Mouse (Mus musculus) small intestine, adult 2 months (tissue): ENCODE measurements around the gene Utp15. TPM values are rescaled to one million over a fixed set of nuclear protein-coding genes. Genes with fewer than 3 reads are reported as not detected.

Experiments used
- H3K27ac ChIP-seq: fragments of 200-500 bp; 2 replicates; pipeline ENCODE4 v1.5.1; 2012; ENCODE audit warnings: low read depth, low read length, control low read depth, inconsistent platforms; ENCODE audit not compliant: insufficient read depth
- H3K27me3 ChIP-seq: fragments of 200-500 bp; 2 replicates; pipeline ENCODE4 v1.6.1; 2012; ENCODE audit warnings: mild to moderate bottlenecking, moderate library complexity, low read length, inconsistent platforms; ENCODE audit not compliant: control insufficient read depth, insufficient read depth
- H3K36me3 ChIP-seq: fragments of 200-500 bp; 2 replicates; pipeline ENCODE4 v1.6.1; 2012; ENCODE audit warnings: mild to moderate bottlenecking, low read length, control low read depth, inconsistent platforms; ENCODE audit not compliant: control insufficient read depth, insufficient read depth
- H3K4me1 ChIP-seq: fragments of 200-500 bp; 2 replicates; pipeline ENCODE4 v1.6.1; 2012; ENCODE audit warnings: low read length, inconsistent platforms, mixed read lengths; ENCODE audit not compliant: control insufficient read depth, insufficient read depth, insufficient read length
- H3K4me3 ChIP-seq: fragments of 200-500 bp; 2 replicates; pipeline ENCODE4 v1.5.1; 2012; ENCODE audit warnings: low read depth, mild to moderate bottlenecking, control low read depth, inconsistent platforms, low read length, moderate library complexity
- CTCF ChIP-seq: fragments of 200-500 bp; IDR thresholded peaks from 2 replicates; pipeline ENCODE4 v1.5.1; 2012; ENCODE audit warnings: low read depth, mild to moderate bottlenecking, control low read depth, inconsistent platforms, low read length, moderate library complexity, mixed read lengths; ENCODE audit not compliant: insufficient replicate concordance, insufficient read length; ENCODE audit errors: extremely low read depth
- POLR2A ChIP-seq: fragments of 200-500 bp; IDR thresholded peaks from 2 replicates; pipeline ENCODE4 v1.6.1; 2012; ENCODE audit warnings: low read depth, mild to moderate bottlenecking, control low read depth, inconsistent platforms, low read length, moderate library complexity
- WGBS: fragments of 180-500 bp; shearing (Covaris S2); methylation state at CpG from one replicate; pipeline ENCODE4 v1.1.7; 2018; 5-methylcytosine and 5-hydroxymethylcytosine counted together
- polyA plus RNA-seq: library from polyadenylated mRNA; depleted of rRNA; stranded (reverse); fragments of >200 nt; gene quantifications from 2 replicates; pipeline ENCODE4 v1.2.3, GENCODE M21; 2012

The Utp15 gene
- polyA plus RNA-seq, 1 experiment, result 1.3 TPM

DNA sequence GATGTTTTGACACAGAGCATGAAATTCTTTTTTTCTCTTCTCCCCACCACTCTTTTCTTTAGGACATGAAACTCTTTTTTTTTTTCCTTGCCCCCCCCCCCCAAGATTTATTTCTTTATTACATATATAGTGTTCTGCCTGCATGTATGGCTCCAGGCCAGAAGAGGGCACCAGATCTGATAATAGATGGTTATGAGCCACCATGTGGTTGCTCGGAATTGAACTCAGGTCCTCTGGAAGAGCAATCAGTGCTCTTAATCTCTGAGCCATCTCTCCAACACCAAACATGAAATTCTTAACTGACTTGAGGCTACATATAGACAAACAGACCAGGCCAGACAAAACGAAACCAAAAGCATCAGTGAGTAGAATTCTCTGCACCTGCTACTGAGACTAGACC, 14.7 kb upstream of the Utp15 start:
- H3K4me1 ChIP-seq, result no peaks in the 10 kb centered on the region
- H3K27ac ChIP-seq, result no peak overlapping the region
- peaks cover 14% of the 10 kb centered on the region for H3K36me3 ChIP-seq
- TF ChIP-seq CTCF (no peak), POLR2A (no peak)
- no peaks in the 10 kb centered on the region for H3K27me3 ChIP-seq
- H3K4me3 ChIP-seq, result no peak overlapping the region
- WGBS, result 54% methylated on average over 2 of the region's 2 CpGs

DNA sequence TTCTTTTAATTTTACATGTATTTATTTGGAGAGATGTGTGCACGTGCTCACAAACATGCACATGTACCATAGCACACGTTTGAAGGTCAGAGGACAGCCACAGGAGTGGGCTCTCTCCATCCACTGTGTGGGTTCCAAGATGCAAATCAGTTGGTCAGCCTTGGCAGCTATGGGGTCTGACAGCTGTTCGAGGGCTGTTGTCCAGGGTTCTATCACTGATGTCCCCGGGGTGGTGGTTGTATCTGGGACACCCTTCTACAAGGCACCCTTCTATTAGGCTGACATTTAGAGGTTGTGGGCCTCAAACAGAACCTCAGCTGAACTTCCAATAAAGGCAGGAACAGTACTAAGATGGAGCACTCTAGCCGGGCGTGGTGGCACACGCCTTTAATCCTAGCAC, 13.4 kb upstream of the Utp15 start:
- WGBS, result 82% methylated on average over 7 of the region's 7 CpGs
- TF ChIP-seq POLR2A, result no peak
- TF ChIP-seq CTCF, result no peak
- Histone ChIP-seq H3K36me3 (peaks cover 25% of the 10 kb centered on the region), H3K4me3 (no peak overlapping the region), H3K4me1 (no peaks in the 10 kb centered on the region), H3K27me3 (no peaks in the 10 kb centered on the region), H3K27ac (no peak overlapping the region)

DNA sequence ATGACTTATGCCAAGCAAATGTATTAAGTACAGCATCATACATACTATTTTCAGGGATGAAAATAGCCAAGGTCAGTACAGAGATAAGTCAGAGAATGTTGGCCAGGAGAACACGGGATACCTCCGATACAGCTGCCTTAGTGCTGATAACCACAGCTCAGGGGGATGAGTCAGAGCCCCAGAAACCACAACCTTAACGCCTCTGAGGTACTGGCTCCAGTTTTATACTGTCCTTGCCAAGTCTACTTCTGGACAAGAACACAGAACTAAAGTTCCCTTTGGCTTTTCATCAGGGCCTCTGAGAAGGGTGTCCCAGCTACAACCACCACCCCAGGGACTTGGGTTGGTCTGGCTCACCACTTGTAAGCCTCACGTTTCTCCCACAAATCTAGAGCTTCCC, 12.8 kb upstream of the Utp15 start:
- no peaks in the 10 kb centered on the region for H3K4me1 ChIP-seq
- no peak overlapping the region for H3K27ac ChIP-seq
- 57% methylated on average over 4 of the region's 4 CpGs for WGBS
- H3K4me3 ChIP-seq, result no peak overlapping the region
- no peak for TF ChIP-seq CTCF
- TF ChIP-seq POLR2A, result no peak
- peaks cover 29% of the 10 kb centered on the region for H3K36me3 ChIP-seq
- no peaks in the 10 kb centered on the region for H3K27me3 ChIP-seq

DNA sequence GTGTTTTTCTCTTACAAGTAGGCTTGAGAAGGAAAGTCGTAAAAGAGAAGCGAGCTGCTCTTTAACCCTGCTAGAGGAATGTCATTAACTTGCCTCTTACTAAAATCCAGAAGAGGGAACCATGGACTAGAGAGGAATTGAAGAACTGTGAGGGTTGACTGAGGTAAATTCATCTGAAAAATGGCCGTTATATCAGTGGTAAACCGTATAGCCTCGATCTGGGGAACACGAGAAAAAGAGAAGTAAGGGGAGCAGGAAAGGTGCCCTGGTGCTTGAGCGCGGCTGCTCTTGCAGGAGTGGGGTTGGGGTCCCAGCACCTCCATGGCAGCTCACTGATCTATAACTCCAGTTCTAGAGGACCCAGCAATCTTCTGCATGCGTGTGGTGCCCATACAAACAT, 11.2 kb upstream of the Utp15 start:
- H3K4me1 ChIP-seq, result no peaks in the 10 kb centered on the region
- no peaks in the 10 kb centered on the region for H3K27me3 ChIP-seq
- 84% methylated on average over 9 of the region's 9 CpGs for WGBS
- peaks cover 35% of the 10 kb centered on the region for H3K36me3 ChIP-seq
- H3K4me3 ChIP-seq, result no peak overlapping the region
- H3K27ac ChIP-seq, result no peak overlapping the region
- TF ChIP-seq POLR2A (no peak), CTCF (no peak)

DNA sequence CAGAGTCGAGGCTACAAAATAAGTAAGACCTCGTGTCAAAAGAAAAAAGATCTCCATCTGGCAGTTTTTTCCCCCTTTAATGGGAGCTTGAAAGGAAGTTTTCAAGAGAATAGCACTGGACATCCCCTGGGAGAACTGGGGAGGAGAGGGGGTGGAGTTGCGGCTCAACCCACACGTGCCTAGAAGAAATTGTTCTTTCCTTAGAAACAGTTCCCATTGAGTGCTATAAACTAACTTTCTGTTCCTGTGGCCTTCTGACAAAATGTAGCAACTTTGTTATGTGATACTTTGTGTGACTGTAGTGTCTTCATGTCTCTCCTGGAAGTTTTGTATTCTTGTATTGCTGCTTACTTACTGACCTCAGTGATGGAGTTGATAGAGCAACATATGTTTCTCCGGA, 1.3 kb upstream of the Utp15 start:
- WGBS, result 23% methylated on average over 5 of the region's 5 CpGs
- TF ChIP-seq POLR2A, result no peak
- TF ChIP-seq CTCF, result no peak

DNA sequence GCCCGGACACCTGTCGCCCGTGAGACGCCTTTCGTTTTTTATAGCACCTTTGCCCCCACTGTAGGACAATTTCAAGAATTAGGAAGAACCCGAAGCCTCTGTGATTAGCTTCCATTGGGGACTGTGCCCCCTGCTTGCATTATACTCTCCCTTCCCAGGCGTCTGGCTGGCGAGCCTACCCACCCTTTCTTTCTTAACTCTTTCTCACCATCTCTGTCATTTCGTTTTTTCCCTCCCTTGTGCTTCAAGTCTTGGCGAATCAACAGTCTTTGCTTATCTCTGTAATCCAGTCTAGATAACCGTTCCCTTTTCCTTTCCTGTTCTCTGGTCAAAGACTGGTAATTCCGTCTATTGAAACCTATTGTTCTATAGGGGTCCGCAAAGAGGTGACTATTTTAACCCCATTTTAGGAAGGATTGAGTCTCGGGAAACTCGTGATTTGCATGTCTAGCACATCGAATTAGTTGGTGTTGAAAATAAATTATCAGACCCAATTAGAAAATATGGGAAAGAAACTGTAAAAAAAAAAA, 682 bp upstream of the Utp15 start:
- no peaks in the 10 kb centered on the region for H3K27me3 ChIP-seq
- H3K27ac ChIP-seq, result peak overlapping the region; percentile 91
- H3K4me3 ChIP-seq, result peak overlapping the region; percentile 96
- H3K36me3 ChIP-seq, result peaks cover 19% of the 10 kb centered on the region
- 1% methylated on average over 16 of the region's 16 CpGs for WGBS
- H3K4me1 ChIP-seq, result no peaks in the 10 kb centered on the region
- TF ChIP-seq POLR2A (no peak), CTCF (no peak; the same call in 1 of the 2 replicates)

More for the DNA sequence above, 1.3 kb upstream of the Utp15 start:
- Histone ChIP-seq H3K4me3 (no peak overlapping the region), H3K27ac (no peak overlapping the region), H3K4me1 (no peaks in the 10 kb centered on the region), H3K27me3 (no peaks in the 10 kb centered on the region), H3K36me3 (peaks cover 20% of the 10 kb centered on the region)

DNA sequence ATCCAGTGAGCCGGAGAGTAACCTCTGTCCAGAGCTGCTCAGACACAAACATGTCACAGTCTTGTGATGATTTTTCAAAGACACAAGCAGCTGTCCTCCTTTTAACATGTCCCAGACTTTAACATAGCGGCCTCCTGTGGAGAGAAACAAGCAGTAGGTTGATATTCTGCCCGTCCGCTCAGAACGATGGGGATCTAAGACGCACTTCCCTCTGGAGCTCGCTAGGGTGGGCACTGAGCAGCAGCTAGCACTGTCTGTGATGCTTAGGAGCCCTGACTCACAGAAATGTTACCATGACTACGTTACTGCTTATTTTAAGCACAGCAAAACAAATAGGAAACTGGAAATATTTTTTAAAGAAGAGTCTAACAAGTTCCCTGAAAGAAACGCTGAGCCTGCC, 7.9 kb downstream of the Utp15 start:
- H3K36me3 ChIP-seq, result peaks cover 58% of the 10 kb centered on the region
- H3K27me3 ChIP-seq, result no peaks in the 10 kb centered on the region
- H3K4me1 ChIP-seq, result no peaks in the 10 kb centered on the region
- TF ChIP-seq CTCF (no peak), POLR2A (no peak)
- WGBS, result 82% methylated on average over 9 of the region's 9 CpGs
- H3K4me3 ChIP-seq, result no peak overlapping the region
- H3K27ac ChIP-seq, result no peak overlapping the region
